Mouse (Mus musculus) megakaryocyte, embryonic 14.5 days (primary cell): Measurements from ENCODE around the gene Shld2.

Experiments used
- FLI1 ChIP-seq: IDR thresholded peaks from 2 replicates; pipeline ENCODE4 v1.6.1; 2012; ENCODE audit warnings: low read length, inconsistent platforms, mixed read lengths
- GATA1 ChIP-seq: IDR thresholded peaks from 3 replicates; pipeline ENCODE4 v1.6.1; 2012; ENCODE audit warnings: mixed read lengths, low read length, inconsistent platforms, borderline replicate concordance

- TF ChIP-seq FLI1 = no peak
- TF ChIP-seq GATA1 = no peak
These were observed 113.6 kb downstream of the Shld2 start for GRCm38 (mm10) chr14:34196706-34197105.
